Mouse (Mus musculus) ES-Bruce4 (cell line): Measurements from ENCODE around the gene Klhdc9.

Experiments used
- CTCF ChIP-seq: IDR thresholded peaks from one replicate; pipeline ENCODE4 v1.8.1; 2011; ENCODE audit warnings: low read depth, low read length
- EP300 ChIP-seq: IDR thresholded peaks from 2 replicates; pipeline ENCODE4 v1.6.1; 2011; ENCODE audit warnings: low read depth, low read length; ENCODE audit not compliant: insufficient read depth

DNA sequence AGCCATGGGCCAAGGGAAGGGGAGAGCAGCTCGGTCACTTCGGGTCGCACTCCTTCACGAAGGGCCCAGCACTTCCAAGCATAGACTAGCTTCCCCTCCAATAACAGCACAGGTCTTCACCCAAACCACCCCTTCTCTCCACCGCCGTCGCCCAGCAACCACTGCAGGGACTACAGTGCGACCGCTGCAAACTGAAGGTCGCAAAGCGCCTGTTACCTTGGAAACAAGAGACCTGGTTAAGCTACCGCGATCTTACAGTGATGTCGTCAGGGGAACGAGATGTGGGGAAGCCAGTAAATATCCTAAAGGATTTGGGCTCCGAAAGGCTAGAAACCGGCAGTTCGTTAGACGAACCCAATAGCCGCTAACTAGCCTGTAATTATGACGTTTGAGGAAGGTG lies at the start of gene Klhdc9:
- no peak for TF ChIP-seq CTCF
- no peak for TF ChIP-seq EP300
